Mouse (Mus musculus) forebrain, embryonic 11.5 days (tissue): ENCODE data around the gene Nrxn3. TPM values are rescaled to one million over a fixed set of nuclear protein-coding genes. Genes with fewer than 3 reads are reported as not detected.

Experiments
- ATAC-seq: fragments of 200-750 bp; cut with Nextera tagmentation; replicated peaks from 2 replicates; pipeline ENCODE4 v1.8.0; 2017; ENCODE audit warnings: moderate TSS enrichment; ENCODE audit not compliant: low FRiP score
- DNase-seq: peaks from one replicate; pipeline ENCODE4 v3.0.0-alpha.2; 2017; ENCODE audit warnings: low spot score
- H3K27ac ChIP-seq: fragments of 300-500 bp; sonication (generic); 2 replicates; pipeline ENCODE4 v1.5.1; 2014; ENCODE audit warnings: low read depth, low read length
- H3K27me3 ChIP-seq: fragments of 300-500 bp; sonication (generic); 2 replicates; pipeline ENCODE4 v1.6.1; 2014; ENCODE audit warnings: mild to moderate bottlenecking, low read length, mixed read lengths; ENCODE audit not compliant: control insufficient read depth, insufficient read depth
- H3K36me3 ChIP-seq: fragments of 300-500 bp; sonication (generic); 2 replicates; pipeline ENCODE4 v1.6.1; 2014; ENCODE audit warnings: mild to moderate bottlenecking, low read length, moderate library complexity, mixed read lengths; ENCODE audit not compliant: control insufficient read depth, insufficient read depth
- H3K4me1 ChIP-seq: fragments of 300-500 bp; sonication (generic); replicated peaks from 2 replicates; pipeline ENCODE4 v1.6.1; 2014; ENCODE audit warnings: low read length, mixed read lengths; ENCODE audit not compliant: control insufficient read depth, insufficient read depth
- H3K4me2 ChIP-seq: fragments of 300-500 bp; sonication (generic); 2 replicates; pipeline ENCODE4 v1.6.1; 2014; ENCODE audit warnings: low read depth, mild to moderate bottlenecking, low read length, moderate library complexity, mixed read lengths; ENCODE audit not compliant: severe bottlenecking
- H3K4me3 ChIP-seq: fragments of 300-500 bp; sonication (generic); 2 replicates; pipeline ENCODE4 v1.5.1; 2014; ENCODE audit warnings: low read depth, low read length
- H3K9ac ChIP-seq: fragments of 300-500 bp; sonication (generic); 2 replicates; pipeline ENCODE4 v1.6.1; 2014; ENCODE audit warnings: low read length
- H3K9me3 ChIP-seq: fragments of 300-500 bp; sonication (generic); 2 replicates; pipeline ENCODE4 v1.6.1; 2016; ENCODE audit warnings: low read length, mixed read lengths; ENCODE audit not compliant: control insufficient read depth
- WGBS: fragments of 180-500 bp; shearing (Covaris S2); extraction: QIAGEN DNeasy Blood & Tissue Kit; methylation state at CpG from one replicate; pipeline ENCODE4 v1.1.7; 2014; 5-methylcytosine and 5-hydroxymethylcytosine counted together
- polyA plus RNA-seq: library from polyadenylated mRNA; unstranded; fragments of >200 nt; fragmentation: Nextera tagmentation; extraction: Ambion mirVana; gene quantifications from 2 replicates; pipeline ENCODE4 v1.2.1, GENCODE M21; 2014

The Nrxn3 gene
- polyA plus RNA-seq, 1 experiment from 2014 or later = 38.4 TPM

DNA sequence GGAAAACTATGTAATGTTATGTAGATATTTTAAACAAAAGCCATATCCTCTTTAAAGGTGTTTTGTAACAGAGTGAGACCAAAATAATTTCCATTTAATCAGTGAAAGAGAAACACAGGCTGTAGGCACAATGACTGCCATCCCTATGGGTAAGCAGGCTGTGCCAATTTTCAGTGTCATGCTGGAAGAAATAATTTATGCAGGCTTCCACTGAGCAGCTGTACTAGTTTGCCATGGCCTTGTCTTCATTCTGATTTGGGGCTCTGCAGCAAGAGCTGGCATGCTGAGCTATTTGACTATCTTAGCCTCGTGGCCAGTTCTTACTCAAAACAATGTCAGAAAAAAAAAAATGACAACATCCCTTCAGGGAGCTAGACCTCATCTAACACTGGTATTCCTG is 647.3 kb downstream of the Nrxn3 start:
- H3K9ac ChIP-seq = no peak overlapping the region
- no peak overlapping the region for H3K4me3 ChIP-seq
- DNase-seq (no peak), ATAC-seq (no peak)
- H3K36me3 ChIP-seq = no peaks in the 10 kb centered on the region
- H3K4me2 ChIP-seq = no peak overlapping the region
- H3K4me1 ChIP-seq = no peaks in the 10 kb centered on the region
- H3K9me3 ChIP-seq = no peaks in the 10 kb centered on the region
- no peaks in the 10 kb centered on the region for H3K27me3 ChIP-seq
- H3K27ac ChIP-seq = no peak overlapping the region
- 58% methylated on average over 1 of the region's 1 CpGs for WGBS

- Histone ChIP-seq H3K27ac (no peak overlapping the region), H3K27me3 (no peaks in the 10 kb centered on the region), H3K4me1 (no peaks in the 10 kb centered on the region), H3K9ac (no peak overlapping the region), H3K36me3 (no peaks in the 10 kb centered on the region), H3K4me3 (no peak overlapping the region), H3K4me2 (no peak overlapping the region), H3K9me3 (no peaks in the 10 kb centered on the region)
- no peak for DNase-seq
- 93% methylated on average over 1 of the region's 1 CpGs for WGBS
- no peak for ATAC-seq
Measured at GRCm38 (mm10) chr12:89376600-89376999, 653.9 kb downstream of the Nrxn3 start.

DNA sequence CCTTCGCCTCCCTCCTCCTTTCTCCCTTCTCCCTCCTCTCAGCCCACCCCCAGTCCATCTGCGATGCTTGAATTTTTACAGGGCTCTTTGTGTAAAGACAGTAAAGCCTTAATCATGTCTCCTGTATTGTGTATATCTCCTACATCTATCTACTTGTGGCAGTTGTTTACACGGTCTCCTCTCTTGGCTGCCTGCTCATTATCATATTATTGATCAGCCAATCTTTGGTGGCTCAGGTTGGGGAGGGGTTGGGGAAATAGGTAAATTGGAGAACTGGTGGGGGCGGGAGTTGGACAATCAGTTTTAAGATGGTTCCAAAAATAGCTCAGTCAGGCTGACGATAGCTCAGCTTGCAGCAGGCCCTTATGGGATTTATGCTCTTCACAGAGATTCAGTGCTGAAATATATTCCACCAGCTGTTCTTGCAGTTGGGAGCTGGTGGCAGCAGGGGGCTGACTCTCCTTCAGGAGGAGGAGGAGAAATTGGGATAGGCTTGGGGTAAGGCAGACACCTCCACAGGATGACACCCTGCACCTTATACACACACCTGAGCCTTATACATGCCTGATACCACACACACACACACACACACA is 654.5 kb downstream of the Nrxn3 start:
- ATAC-seq = no peak
- Histone ChIP-seq H3K9me3 (no peaks in the 10 kb centered on the region), H3K27me3 (no peaks in the 10 kb centered on the region), H3K27ac (no peak overlapping the region), H3K36me3 (no peaks in the 10 kb centered on the region), H3K4me3 (no peak overlapping the region), H3K9ac (no peak overlapping the region), H3K4me2 (no peak overlapping the region), H3K4me1 (no peaks in the 10 kb centered on the region)
- 60% methylated on average over 5 of the region's 5 CpGs for WGBS
- DNase-seq = no peak

DNA sequence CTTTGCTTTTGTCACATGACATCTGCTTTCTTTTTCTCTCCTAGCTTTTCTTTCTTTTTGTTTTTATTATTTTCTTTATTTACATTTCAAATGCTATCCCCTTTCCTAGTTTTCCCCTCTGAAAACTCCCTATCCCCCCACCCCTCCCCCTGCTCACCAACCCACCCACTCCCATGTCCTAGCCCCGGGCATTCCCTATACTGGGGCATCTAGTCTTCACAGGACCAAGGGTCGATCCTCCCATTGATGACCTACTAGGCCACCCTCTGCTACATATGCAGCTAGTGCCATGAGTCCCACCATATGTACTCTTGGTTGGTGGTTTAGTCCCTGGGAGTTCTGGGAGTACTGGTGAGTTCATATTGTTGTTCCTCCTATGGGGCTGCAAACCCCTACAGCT is 655.0 kb downstream of the Nrxn3 start:
- Histone ChIP-seq H3K36me3 (no peaks in the 10 kb centered on the region), H3K4me2 (no peak overlapping the region), H3K27ac (no peak overlapping the region), H3K9ac (no peak overlapping the region), H3K27me3 (no peaks in the 10 kb centered on the region), H3K4me1 (no peaks in the 10 kb centered on the region), H3K4me3 (no peak overlapping the region), H3K9me3 (no peaks in the 10 kb centered on the region)
- ATAC-seq (no peak), DNase-seq (no peak)
- WGBS = 87% methylated on average over 2 of the region's 2 CpGs

DNA sequence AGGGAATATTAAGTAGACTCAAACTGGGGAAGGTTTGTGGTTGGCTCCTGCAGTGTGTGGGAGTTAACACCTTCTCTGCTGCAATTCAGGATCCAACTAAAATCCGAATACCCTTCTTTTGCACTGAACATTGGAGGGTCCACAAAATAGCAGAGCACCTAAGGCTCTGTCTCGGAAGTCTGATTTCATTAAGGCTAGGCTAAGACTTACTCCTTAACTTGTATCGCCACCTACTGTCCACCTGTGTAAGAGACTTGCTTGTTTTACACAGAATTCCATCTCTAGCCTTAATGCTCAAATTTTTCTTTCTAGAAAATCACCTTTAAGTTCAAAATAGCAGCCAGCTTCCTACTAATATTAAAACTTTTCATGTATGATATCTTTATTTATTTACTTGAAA is 660.6 kb downstream of the Nrxn3 start:
- peak; percentile 55; the same call in 1 of the 2 replicates for ATAC-seq
- no peak for DNase-seq
- WGBS = 8% methylated on average over 3 of the region's 3 CpGs

DNA sequence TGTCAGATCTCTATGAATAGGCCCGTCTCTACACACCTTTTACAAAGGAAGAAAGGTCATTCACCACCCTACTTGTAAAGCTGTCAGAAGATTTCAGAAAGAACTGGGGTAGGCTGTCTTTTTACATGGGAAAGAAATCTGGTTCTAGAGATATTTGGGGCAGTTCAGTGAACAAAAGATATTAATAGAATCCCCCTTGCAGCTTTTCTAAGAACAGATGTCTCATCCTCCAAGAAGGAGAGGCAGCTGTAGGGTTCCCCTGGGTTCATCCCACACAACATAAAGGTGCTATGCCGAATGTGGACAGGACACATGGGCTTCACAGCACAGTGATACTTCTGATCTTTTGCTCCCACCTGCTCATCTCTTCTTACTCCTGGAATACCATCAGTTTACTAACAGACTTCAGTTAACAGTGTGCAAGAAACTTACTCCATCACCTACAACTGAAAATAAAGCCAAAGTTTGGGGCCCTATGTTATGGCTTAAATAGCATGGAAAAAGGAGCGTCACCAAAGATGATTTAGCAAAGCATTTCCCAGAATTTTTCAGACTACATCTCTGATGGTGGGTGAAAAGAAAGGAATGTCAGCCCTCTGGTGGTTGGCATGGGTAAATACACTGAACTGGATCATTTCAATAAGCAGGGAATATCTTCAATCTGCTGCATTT is 672.6 kb downstream of the Nrxn3 start:
- ATAC-seq = 0 out of 2 replicates have a peak, but pooled peaks have one; percentile 42
- Histone ChIP-seq H3K9me3 (no peaks in the 10 kb centered on the region), H3K36me3 (no peaks in the 10 kb centered on the region), H3K4me3 (no peak overlapping the region), H3K4me1 (no peaks in the 10 kb centered on the region), H3K27ac (no peak overlapping the region), H3K27me3 (no peaks in the 10 kb centered on the region), H3K4me2 (no peak overlapping the region), H3K9ac (no peak overlapping the region)
- DNase-seq = no peak
- WGBS = 62% methylated on average over 3 of the region's 3 CpGs

More for the DNA sequence above, 660.6 kb downstream of the Nrxn3 start:
- Histone ChIP-seq H3K9me3 (no peaks in the 10 kb centered on the region), H3K27ac (no peak overlapping the region), H3K4me1 (no peaks in the 10 kb centered on the region), H3K4me2 (no peak overlapping the region), H3K4me3 (no peak overlapping the region), H3K9ac (no peak overlapping the region), H3K36me3 (no peaks in the 10 kb centered on the region), H3K27me3 (no peaks in the 10 kb centered on the region)

GRCm38 (mm10) chr12:89436519-89436918 is 713.8 kb downstream of the Nrxn3 start:
- Histone ChIP-seq H3K4me3 (no peak overlapping the region), H3K36me3 (no peaks in the 10 kb centered on the region), H3K9ac (no peak overlapping the region), H3K27me3 (no peaks in the 10 kb centered on the region), H3K4me1 (no peaks in the 10 kb centered on the region), H3K9me3 (no peaks in the 10 kb centered on the region), H3K4me2 (no peak overlapping the region), H3K27ac (no peak overlapping the region)
- DNase-seq (no peak), ATAC-seq (no peak)

GRCm38 (mm10) chr12:89442323-89443038 is 719.8 kb downstream of the Nrxn3 start:
- no peaks in the 10 kb centered on the region for H3K36me3 ChIP-seq
- DNase-seq = peak; percentile 55
- H3K4me1 ChIP-seq = peaks cover 4% of the 10 kb centered on the region; the same call in 1 of the 2 replicates
- H3K27me3 ChIP-seq = no peaks in the 10 kb centered on the region
- no peaks in the 10 kb centered on the region for H3K9me3 ChIP-seq
- H3K4me3 ChIP-seq = no peak overlapping the region
- no peak overlapping the region for H3K27ac ChIP-seq
- no peak overlapping the region for H3K4me2 ChIP-seq
- no peak overlapping the region for H3K9ac ChIP-seq
- peak; percentile 87 for ATAC-seq
- 5% methylated on average over 2 of the region's 2 CpGs for WGBS
